Mouse (Mus musculus) heart, embryonic 14.5 days (tissue): ENCODE data around the gene Adam4. TPM values are rescaled to one million over a fixed set of nuclear protein-coding genes. Genes with fewer than 3 reads are reported as not detected.

Experiments
- polyA plus RNA-seq: library from polyadenylated mRNA; unstranded; fragments of >200 nt; fragmentation: Nextera tagmentation; extraction: Ambion mirVana; gene quantifications from 2 replicates; pipeline ENCODE4 v1.2.1, GENCODE M21; 2014

The Adam4 gene
- polyA plus RNA-seq, 1 experiment from 2014 or later, result 0.45 TPM

Other genes starting within 250 kb of the Adam4 start
- 0.46 and 0.47 TPM in 2 replicates for gene Slc8a3, start 88.8 kb downstream of the Adam4 start, polyA plus RNA-seq
- gene Gm4787, start 42.5 kb downstream of the Adam4 start, polyA plus RNA-seq, result 0.30 TPM in 2 replicates
- 92.6 and 105 TPM in 2 replicates for gene Cox16, start 63.2 kb upstream of the Adam4 start, polyA plus RNA-seq
- 26.2 and 35.2 TPM in 2 replicates for gene Gm20498, start 111.0 kb upstream of the Adam4 start, polyA plus RNA-seq
- gene Synj2bp, start 111.0 kb upstream of the Adam4 start, polyA plus RNA-seq, result 37.1 and 37.9 TPM in 2 replicates
- 0.08 and 0.32 TPM in 2 replicates for gene Adam21, start 146.5 kb upstream of the Adam4 start, polyA plus RNA-seq
- gene Med6, start 173.1 kb upstream of the Adam4 start, polyA plus RNA-seq, result 50.6 and 51.6 TPM in 2 replicates
- gene Ttc9, start 209.3 kb upstream of the Adam4 start, polyA plus RNA-seq, result 2.6 and 3.3 TPM in 2 replicates